Mouse (Mus musculus): ENCODE measurements at regions not wholly inside any gene's neighbourhood (a gene's known extent, or its start where the extent isn't known, plus 50 kb on each side); places are given as distances from the start of the nearest gene placed in this dataset.

GRCm38 (mm10) chr17:94165305-94165860, 584.4 kb downstream of the Mettl4 start:
- peak; percentile 6 for DNase-seq

DNA sequence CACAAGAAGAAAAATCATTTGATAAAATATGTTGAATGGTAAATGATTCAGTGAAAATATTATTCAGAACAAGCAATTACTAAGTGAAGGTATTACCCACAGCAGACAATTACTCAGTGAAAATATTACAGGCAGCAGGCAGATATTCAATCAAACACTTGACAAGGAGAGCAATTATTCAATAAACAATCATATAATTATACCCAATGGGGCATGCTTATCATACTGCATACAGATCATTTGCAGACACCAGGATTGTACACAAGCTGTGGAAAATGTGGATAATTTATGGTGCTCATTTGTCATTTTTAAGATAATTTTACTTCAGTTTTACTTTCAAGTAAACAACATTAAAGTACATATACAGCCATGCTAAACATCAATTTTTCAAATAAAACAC, 605.5 kb downstream of the Mettl4 start:
- no peak for DNase-seq

DNA sequence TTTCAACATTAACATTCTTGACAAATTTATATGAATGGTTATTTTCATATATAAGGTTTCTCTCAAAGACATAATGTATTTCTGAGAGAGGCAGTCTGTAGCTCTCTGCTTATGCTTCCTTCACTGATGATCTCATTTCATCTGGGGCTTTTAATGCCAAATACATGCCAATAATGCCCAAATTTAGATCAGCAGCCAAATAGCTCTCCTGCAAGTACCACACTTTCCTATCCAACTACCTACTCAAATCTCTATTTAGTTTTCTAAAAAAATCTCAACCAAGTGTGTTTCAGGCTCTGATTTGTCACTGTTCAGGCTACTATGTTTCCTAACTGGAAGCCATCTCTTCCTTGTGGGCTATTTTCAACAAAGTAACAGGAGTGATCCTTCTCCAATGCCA, 616.6 kb downstream of the Mettl4 start:
- no peak for DNase-seq

DNA sequence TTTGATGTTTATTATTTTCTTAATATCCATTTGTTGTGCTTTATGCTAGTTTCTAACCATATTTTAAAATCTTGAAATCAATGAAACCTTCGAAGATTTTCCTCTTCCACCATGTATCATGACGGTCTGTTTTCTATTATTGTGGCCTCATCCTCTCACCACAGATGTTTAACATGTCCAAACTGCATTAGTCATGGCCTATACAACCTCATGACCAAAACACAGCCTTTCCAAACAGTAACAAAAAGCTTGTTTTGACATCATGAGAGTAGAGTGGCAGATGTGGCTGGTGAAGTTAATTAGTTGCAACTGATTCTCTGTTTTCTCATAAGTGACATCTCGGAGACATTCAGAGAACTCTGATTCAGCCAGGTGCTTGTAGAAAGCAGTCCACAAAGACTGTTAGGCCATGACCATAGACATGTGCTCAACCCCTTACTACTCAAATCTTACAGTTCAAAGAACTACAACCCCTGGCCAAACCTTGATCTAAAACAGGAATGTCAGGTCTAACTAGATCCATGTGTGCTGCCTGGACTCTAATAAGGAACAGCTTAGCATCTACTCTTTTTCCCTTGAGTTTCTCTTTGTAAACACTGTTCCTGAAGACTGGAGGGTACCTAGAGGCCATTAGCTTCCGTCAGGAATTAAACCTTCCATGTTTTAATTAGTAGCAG, 655.7 kb downstream of the Mettl4 start:
- no peak for DNase-seq

GRCm38 (mm10) chr17:94054436-94055060, 695.3 kb downstream of the Mettl4 start:
- no peak for DNase-seq

GRCm38 (mm10) chr17:94048475-94048874, 701.3 kb downstream of the Mettl4 start:
- no peak for DNase-seq

- no peak for DNase-seq
These were observed 711.6 kb downstream of the Mettl4 start for GRCm38 (mm10) chr17:94038221-94038620.

DNA sequence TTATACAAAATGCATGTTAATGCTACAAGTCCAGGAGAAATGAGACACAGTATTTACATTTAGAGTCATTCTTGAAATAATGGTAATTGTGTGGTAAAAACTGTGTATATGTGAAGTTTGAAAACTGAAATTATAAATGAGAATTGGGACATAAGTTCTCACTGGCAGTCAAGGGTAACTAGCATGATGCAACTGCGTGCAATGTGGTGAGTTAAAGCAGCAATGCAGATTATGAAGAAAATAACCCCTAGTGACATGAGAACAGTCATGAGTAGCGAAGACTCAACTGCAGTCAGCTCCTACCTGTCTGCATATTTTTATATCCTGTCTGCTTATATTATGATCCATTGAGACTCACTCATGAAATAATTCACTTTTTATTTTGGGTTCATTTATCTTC, 737.4 kb downstream of the Mettl4 start:
- no peak for DNase-seq

DNA sequence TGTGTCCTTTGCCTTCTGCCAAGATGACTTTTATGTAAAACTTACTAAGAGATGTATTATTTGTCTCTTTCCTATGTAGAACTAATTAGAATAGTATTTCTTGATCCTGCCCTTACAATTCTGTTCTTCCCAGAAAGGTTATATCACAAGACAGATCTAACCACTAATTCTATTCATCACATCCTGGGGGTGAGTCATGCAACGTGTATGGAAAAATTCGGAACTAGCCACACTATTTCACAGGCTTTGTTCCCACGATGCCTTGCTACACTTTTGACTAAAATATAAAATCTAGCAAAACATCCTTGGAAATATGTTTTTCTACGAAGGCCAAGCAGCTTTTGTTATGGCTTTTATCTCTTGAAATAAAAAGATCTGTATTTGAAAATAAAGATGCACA, 747.7 kb downstream of the Mettl4 start:
- DNase-seq: no peak

GRCm38 (mm10) chr17:94001515-94001914, 748.3 kb downstream of the Mettl4 start:
- DNase-seq: no peak

GRCm38 (mm10) chr17:93986932-93987331, 762.9 kb downstream of the Mettl4 start:
- DNase-seq: no peak
